Mouse (Mus musculus) embryo, embryonic 11.5 days (tissue): ENCODE measurements around the gene Mettl7b.
"Not testable (repeated sequence)": the region's sequence is repeated elsewhere in the genome, so short reads cannot be mapped to it uniquely, and the experiment has no call there.

Source experiments
- DNase-seq: peaks from one replicate; pipeline ENCODE4 v3.0.0-alpha.2; 2012; ENCODE audit warnings: low read depth, low spot score

Gene Mettl7b

GRCm38 (mm10) chr10:128960590-128961584 is at the start of gene Mettl7b:
Mettl7b (minus strand) TSS chr10:128960988.
- DNase-seq = no peak

- DNase-seq = no peak
Observed at GRCm38 (mm10) chr10:129010288-129010841, 49.6 kb upstream of the Mettl7b start, which contains the start of gene Olfr763. Olfr763 (plus strand) TSS chr10:129010791.

- no peak for DNase-seq
Observed at GRCm38 (mm10) chr10:129004032-129004920, 43.5 kb upstream of the Mettl7b start.

- no peak for DNase-seq
Observed at GRCm38 (mm10) chr10:128996523-128997040, 35.8 kb upstream of the Mettl7b start.

- DNase-seq = no peak
Observed at GRCm38 (mm10) chr10:128995796-128996195, 35.0 kb upstream of the Mettl7b start.

- DNase-seq = no peak
Observed at GRCm38 (mm10) chr10:128990994-128991393, 30.2 kb upstream of the Mettl7b start.

- DNase-seq = not testable (repeated sequence)
Observed at GRCm38 (mm10) chr10:128990129-128990850, 29.5 kb upstream of the Mettl7b start.

GRCm38 (mm10) chr10:128989131-128989530 is 28.3 kb upstream of the Mettl7b start, which contains the start of gene Olfr9:
Olfr9 (plus strand) TSS chr10:128989431.
- DNase-seq = not testable (repeated sequence)

GRCm38 (mm10) chr10:128980644-128981365 is 20.0 kb upstream of the Mettl7b start:
- no peak for DNase-seq

- peak; percentile 41 for DNase-seq
Observed at GRCm38 (mm10) chr10:128977522-128978114, 16.8 kb upstream of the Mettl7b start.

GRCm38 (mm10) chr10:128976395-128976794 is 15.6 kb upstream of the Mettl7b start:
- no peak for DNase-seq

- no peak for DNase-seq
Observed at GRCm38 (mm10) chr10:128972841-128973240, 12.1 kb upstream of the Mettl7b start.

- no peak for DNase-seq
Observed at GRCm38 (mm10) chr10:128970740-128971250, 10.0 kb upstream of the Mettl7b start.

- no peak for DNase-seq
Observed at GRCm38 (mm10) chr10:128968341-128968749, 7.6 kb upstream of the Mettl7b start.

- no peak for DNase-seq
Observed at GRCm38 (mm10) chr10:128965871-128966270, 5.1 kb upstream of the Mettl7b start.

- DNase-seq = no peak
Observed at GRCm38 (mm10) chr10:128964961-128965360, 4.2 kb upstream of the Mettl7b start.

- no peak for DNase-seq
Observed at GRCm38 (mm10) chr10:128960142-128960541, 646 bp downstream of the Mettl7b start.

- DNase-seq = no peak
Observed at GRCm38 (mm10) chr10:128958340-128958739, 2.4 kb downstream of the Mettl7b start.

- DNase-seq = no peak
Observed at GRCm38 (mm10) chr10:128950208-128950887, 10.4 kb downstream of the Mettl7b start.
